Mouse (Mus musculus) lung, postnatal 0 days (tissue): ENCODE data around the gene Ghrh.

Source experiments
- CTCF ChIP-seq: IDR thresholded peaks from 2 replicates; pipeline ENCODE4 v1.5.1; 2016; ENCODE audit warnings: antibody characterized with exemption, mild to moderate bottlenecking
- EP300 ChIP-seq: IDR thresholded peaks from 2 replicates; pipeline ENCODE4 v1.6.1; 2016; ENCODE audit warnings: antibody characterized with exemption, mild to moderate bottlenecking, control low read depth

DNA sequence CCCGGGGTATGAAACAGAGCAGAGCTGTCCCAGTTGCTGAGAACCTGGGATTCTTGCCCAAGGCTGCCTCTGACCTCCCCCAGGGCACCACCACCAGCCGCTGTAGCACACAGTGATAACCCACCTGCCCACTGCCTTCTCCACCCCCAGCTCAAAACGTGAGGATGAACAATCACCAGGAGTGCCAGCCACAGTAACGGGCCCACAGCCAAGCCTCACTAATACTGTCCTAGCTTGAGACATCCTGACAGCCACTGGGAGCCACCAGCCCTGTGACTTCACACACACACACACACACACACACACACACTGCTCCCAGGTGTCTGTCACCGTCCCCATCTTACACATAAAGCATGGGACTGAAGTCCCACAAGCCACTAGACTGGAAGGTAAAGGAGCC is 48.1 kb upstream of the Ghrh start:
- no peak for TF ChIP-seq CTCF
- no peak for TF ChIP-seq EP300
